Mouse (Mus musculus) Muller cell, postnatal 12 days (primary cell): ENCODE data around the gene Gpn2.

Source experiments
- DNase-seq: peaks from one replicate; pipeline ENCODE4 v3.0.0-alpha.2; 2015; ENCODE audit errors: inconsistent ontology term

Gene Gpn2

GRCm38 (mm10) chr4:133595538-133595937 is 11.4 kb downstream of the Gpn2 start:
- DNase-seq: peak; percentile 84

GRCm38 (mm10) chr4:133596084-133596483 is 11.9 kb downstream of the Gpn2 start:
- DNase-seq: no peak

GRCm38 (mm10) chr4:133598616-133599015 is 14.5 kb downstream of the Gpn2 start:
- DNase-seq: no peak

GRCm38 (mm10) chr4:133599116-133599515 is 15.0 kb downstream of the Gpn2 start:
- peak; percentile 6 for DNase-seq

GRCm38 (mm10) chr4:133599571-133600073 is 15.5 kb downstream of the Gpn2 start:
- DNase-seq: peak; percentile 98

- no peak for DNase-seq
Measured at GRCm38 (mm10) chr4:133600306-133600705, 16.1 kb downstream of the Gpn2 start.

GRCm38 (mm10) chr4:133601721-133602218 is 17.6 kb downstream of the Gpn2 start, which contains the start of gene Sfn:
TSS of gene Sfn (minus strand) at chr4:133602168.
- DNase-seq: no peak

- DNase-seq: no peak
Measured at GRCm38 (mm10) chr4:133603056-133603455, 18.9 kb downstream of the Gpn2 start.

GRCm38 (mm10) chr4:133604175-133604574 is 20.0 kb downstream of the Gpn2 start:
- DNase-seq: no peak

- no peak for DNase-seq
Measured at GRCm38 (mm10) chr4:133604856-133605255, 20.7 kb downstream of the Gpn2 start.

- no peak for DNase-seq
Measured at GRCm38 (mm10) chr4:133605330-133605729, 21.2 kb downstream of the Gpn2 start.

- DNase-seq: no peak
Measured at GRCm38 (mm10) chr4:133607284-133607683, 23.1 kb downstream of the Gpn2 start.

- peak; percentile 60 for DNase-seq
Measured at GRCm38 (mm10) chr4:133609719-133610118, 25.6 kb downstream of the Gpn2 start.

GRCm38 (mm10) chr4:133611815-133612214 is 27.7 kb downstream of the Gpn2 start:
- no peak for DNase-seq

GRCm38 (mm10) chr4:133612416-133612815 is 28.3 kb downstream of the Gpn2 start:
- DNase-seq: no peak

- no peak for DNase-seq
Measured at GRCm38 (mm10) chr4:133613026-133613425, 28.9 kb downstream of the Gpn2 start.

GRCm38 (mm10) chr4:133613867-133614266 is 29.7 kb downstream of the Gpn2 start:
- DNase-seq: no peak

- DNase-seq: peak; percentile 96
Measured at GRCm38 (mm10) chr4:133614274-133614761, 30.2 kb downstream of the Gpn2 start.

- no peak for DNase-seq
Measured at GRCm38 (mm10) chr4:133615416-133615815, 31.3 kb downstream of the Gpn2 start.

GRCm38 (mm10) chr4:133617936-133618335 is 33.8 kb downstream of the Gpn2 start:
- DNase-seq: no peak

- no peak for DNase-seq
Measured at GRCm38 (mm10) chr4:133619473-133620136, 35.4 kb downstream of the Gpn2 start.

- no peak for DNase-seq
Measured at GRCm38 (mm10) chr4:133620668-133621067, 36.5 kb downstream of the Gpn2 start.

- no peak for DNase-seq
Measured at GRCm38 (mm10) chr4:133622161-133622695, 38.1 kb downstream of the Gpn2 start.
